Mouse (Mus musculus) liver, embryonic 14.5 days (tissue): ENCODE measurements around the gene Tmcc1.

Experiments used
- CTCF ChIP-seq: IDR thresholded peaks from 2 replicates; pipeline ENCODE4 v1.5.1; 2016; ENCODE audit warnings: antibody characterized with exemption, low read depth, control low read depth
- EP300 ChIP-seq: IDR thresholded peaks from 2 replicates; pipeline ENCODE4 v1.6.1; 2016; ENCODE audit warnings: antibody characterized with exemption, low read depth

- TF ChIP-seq CTCF (no peak), EP300 (no peak)
These were observed 426 bp downstream of the Tmcc1 start for GRCm38 (mm10) chr6:116192809-116193311.
